Mouse (Mus musculus) heart, embryonic 14.5 days (tissue): ENCODE measurements at regions not wholly inside any gene's neighbourhood (a gene's known extent, or its start where the extent isn't known, plus 50 kb on each side); places are given as distances from the start of the nearest gene placed in this dataset.

ENCODE experiments used
- ATAC-seq: fragments of 200-750 bp; cut with Nextera tagmentation; 2 replicates; pipeline ENCODE4 v1.8.0; 2017; ENCODE audit warnings: low read depth, moderate TSS enrichment; ENCODE audit not compliant: insufficient number of reproducible peaks, insufficient read depth, low FRiP score
- H3K27ac ChIP-seq, 2 experiments: fragments of 200-500 bp in 1 of 2; fragments of 300-500 bp in 1 of 2; sonication (generic) in 1 of 2; replicated peaks in 1 of 2; 2 replicates each; pipeline ENCODE4 v1.5.1; 2012 to 2014; ENCODE audit warnings: low read depth in 2 of 2, low read length in 2 of 2, control low read depth in 1 of 2, mild to moderate bottlenecking in 1 of 2, mixed read lengths in 1 of 2; ENCODE audit not compliant: control insufficient read depth in 1 of 2, insufficient read depth in 1 of 2
- H3K27me3 ChIP-seq: fragments of 300-500 bp; sonication (generic); 2 replicates; pipeline ENCODE4 v1.6.1; 2014; ENCODE audit warnings: mild to moderate bottlenecking, low read length, control low read depth; ENCODE audit not compliant: control insufficient read depth, insufficient read depth
- H3K36me3 ChIP-seq: fragments of 300-500 bp; sonication (generic); 2 replicates; pipeline ENCODE4 v1.6.1; 2014; ENCODE audit warnings: mild to moderate bottlenecking, control low read depth, low read length, mixed read lengths; ENCODE audit not compliant: control insufficient read depth, insufficient read depth
- H3K4me1 ChIP-seq, 2 experiments: fragments of 200-500 bp in 1 of 2; fragments of 300-500 bp in 1 of 2; sonication (generic) in 1 of 2; 2 replicates each; pipeline ENCODE4 v1.6.1; 2012 to 2014; ENCODE audit warnings: low read length in 2 of 2, control low read depth in 1 of 2, mixed read lengths in 1 of 2; ENCODE audit not compliant: control insufficient read depth in 2 of 2, insufficient read depth in 2 of 2
- H3K4me2 ChIP-seq: fragments of 300-500 bp; sonication (generic); 2 replicates; pipeline ENCODE4 v1.6.1; 2014; ENCODE audit warnings: mild to moderate bottlenecking, low read length
- H3K4me3 ChIP-seq, 2 experiments: fragments of 200-500 bp in 1 of 2; fragments of 300-500 bp in 1 of 2; sonication (generic) in 1 of 2; 2 replicates each; pipeline ENCODE4 v1.5.1; 2012 to 2014; ENCODE audit warnings: low read length in 2 of 2, mild to moderate bottlenecking in 2 of 2, control low read depth in 1 of 2, low read depth in 1 of 2, moderate library complexity in 1 of 2; ENCODE audit not compliant: control insufficient read depth in 1 of 2, insufficient read depth in 1 of 2
- H3K9ac ChIP-seq: fragments of 300-500 bp; sonication (generic); 2 replicates; pipeline ENCODE4 v1.6.1; 2014; ENCODE audit warnings: mild to moderate bottlenecking, low read length
- H3K9me3 ChIP-seq: fragments of 300-500 bp; sonication (generic); 2 replicates; pipeline ENCODE4 v1.6.1; 2016; ENCODE audit warnings: low read length, control low read depth; ENCODE audit not compliant: control insufficient read depth
- WGBS: fragments of 180-500 bp; shearing (Covaris S2); extraction: QIAGEN DNeasy Blood & Tissue Kit; methylation state at CpG from one replicate; pipeline ENCODE4 v1.1.7; 2014; 5-methylcytosine and 5-hydroxymethylcytosine counted together

DNA sequence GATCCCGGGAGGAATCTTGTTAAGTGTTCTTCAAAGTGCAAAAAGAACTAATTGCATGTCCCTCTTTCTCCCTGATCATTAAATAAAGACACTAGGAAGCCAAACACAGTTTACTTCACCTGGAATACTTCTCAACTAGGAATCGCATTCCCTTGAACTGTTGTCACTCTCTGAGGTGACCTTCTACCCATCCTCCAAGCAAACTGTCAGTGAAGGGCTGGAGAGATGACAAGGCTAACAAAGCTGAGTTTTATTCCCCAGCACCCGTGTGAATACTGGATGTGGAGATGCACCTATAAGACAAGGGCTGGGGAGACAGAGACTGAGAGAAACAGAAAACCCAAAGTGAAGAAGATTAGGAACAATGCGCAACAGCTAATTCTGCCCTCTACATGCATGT, 101.7 kb upstream of the Slc44a1 start:
- Histone ChIP-seq H3K36me3 (no peaks in the 10 kb centered on the region), H3K9ac (no peak overlapping the region), H3K27me3 (no peaks in the 10 kb centered on the region), H3K9me3 (0 out of 2 replicates have a peak, but pooled peaks cover 6% of the 10 kb centered on the region), H3K4me2 (no peak overlapping the region), H3K4me1 (peaks cover 5 to 9% of the 10 kb centered on the region in 2 experiments; a peak in 3 of 4 replicates), H3K27ac (no peak overlapping the region), H3K4me3 (no peak overlapping the region)
- ATAC-seq, result no peak
- WGBS, result 71% methylated on average over 4 of the region's 4 CpGs

DNA sequence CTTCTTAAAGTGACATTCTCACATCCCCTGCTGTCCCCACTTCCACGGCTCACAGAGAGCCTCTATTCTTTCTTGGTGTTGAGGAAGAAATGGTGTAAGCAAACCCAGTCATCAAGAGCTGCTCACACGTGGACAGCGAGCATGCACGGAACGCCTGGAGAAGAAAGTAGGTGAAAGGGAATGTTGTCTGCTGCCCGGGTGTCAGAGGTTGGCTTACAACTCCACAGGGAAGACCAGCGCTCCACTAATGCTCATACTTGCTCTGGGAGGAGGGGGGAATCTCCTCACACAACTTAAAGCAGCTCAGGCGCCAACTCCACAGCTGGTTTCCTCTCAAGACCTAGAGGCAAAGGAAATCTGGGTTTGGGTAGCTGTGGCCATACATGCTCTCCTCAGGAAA, 102.4 kb upstream of the Slc44a1 start:
- no peak overlapping the region for H3K9ac ChIP-seq
- H3K27ac ChIP-seq, result no peak overlapping the region
- H3K36me3 ChIP-seq, result no peaks in the 10 kb centered on the region
- peak overlapping the region; percentile 18 for H3K4me2 ChIP-seq
- H3K27me3 ChIP-seq, result no peaks in the 10 kb centered on the region
- 0 out of 2 replicates have a peak, but pooled peaks cover 6% of the 10 kb centered on the region for H3K9me3 ChIP-seq
- no peak for ATAC-seq
- 35% methylated on average over 8 of the region's 8 CpGs for WGBS
- peaks cover 5 to 9% of the 10 kb centered on the region in 2 experiments; a peak in 3 of 4 replicates for H3K4me1 ChIP-seq
- no peak overlapping the region for H3K4me3 ChIP-seq

DNA sequence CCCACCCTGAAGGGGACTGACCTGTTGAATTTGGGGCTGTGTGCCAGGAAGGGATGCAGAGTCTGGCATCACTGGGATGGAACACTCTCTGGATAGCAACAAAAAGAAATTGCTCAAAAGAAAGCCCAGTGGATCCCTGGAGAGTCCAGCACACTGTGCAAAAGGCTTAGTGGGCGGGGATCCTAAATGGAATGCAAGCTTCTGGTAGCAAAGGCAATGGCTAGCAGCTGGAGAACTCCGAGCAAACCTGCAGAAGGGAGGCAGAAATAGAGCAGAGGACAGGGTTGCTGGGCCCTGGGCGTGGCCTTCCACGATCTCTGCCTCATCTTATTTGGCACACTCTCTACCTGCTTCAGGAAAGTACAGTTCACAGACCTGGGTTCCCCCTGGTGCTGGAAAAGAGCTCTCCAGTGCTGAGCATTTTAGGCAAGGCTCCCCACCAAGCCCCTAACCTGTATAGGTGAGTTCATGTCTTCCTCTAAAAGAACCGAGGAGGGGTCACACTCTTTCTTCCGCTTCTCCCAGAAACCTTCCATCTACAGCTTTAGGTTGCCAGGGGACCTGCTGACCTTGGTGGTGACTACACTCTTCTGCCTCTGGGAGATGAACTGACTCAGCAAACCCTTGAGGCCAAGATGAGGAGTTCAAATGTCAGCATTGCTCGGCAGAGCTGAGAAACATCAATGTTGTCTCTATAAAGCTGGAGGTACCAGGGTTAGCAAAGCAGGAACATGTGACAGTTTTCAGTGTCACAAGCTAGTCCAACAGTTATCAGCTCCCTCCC, 112.6 kb upstream of the Slc44a1 start:
- ATAC-seq, result no peak
- H3K9me3 ChIP-seq, result no peaks in the 10 kb centered on the region
- H3K4me3 ChIP-seq, result no peak overlapping the region
- H3K9ac ChIP-seq, result no peak overlapping the region
- H3K27ac ChIP-seq, result no peak overlapping the region
- no peak overlapping the region for H3K4me2 ChIP-seq
- H3K4me1 ChIP-seq, result no peaks in the 10 kb centered on the region
- WGBS, result 61% methylated on average over 7 of the region's 7 CpGs
- no peaks in the 10 kb centered on the region for H3K27me3 ChIP-seq
- no peaks in the 10 kb centered on the region for H3K36me3 ChIP-seq

DNA sequence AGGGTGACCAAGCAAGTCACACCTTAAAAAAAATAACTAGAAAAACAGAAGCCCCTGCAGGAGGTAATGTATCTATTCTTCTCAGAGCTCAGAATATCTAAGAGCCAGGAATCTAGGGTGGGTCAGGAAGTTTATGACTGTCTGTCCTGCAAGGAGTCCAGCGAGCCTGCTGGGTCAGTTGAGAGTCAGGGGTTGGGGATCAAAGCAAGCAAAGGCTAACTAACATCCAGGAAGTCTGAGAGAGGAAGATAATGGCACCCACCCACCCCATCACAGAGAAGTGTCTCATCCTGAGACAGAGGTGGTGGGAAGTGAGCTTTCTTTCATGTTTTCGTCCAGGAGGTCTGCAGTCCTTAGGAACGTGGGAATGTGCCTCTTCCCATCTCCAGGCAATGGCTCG, 116.4 kb upstream of the Slc44a1 start:
- no peak for ATAC-seq

DNA sequence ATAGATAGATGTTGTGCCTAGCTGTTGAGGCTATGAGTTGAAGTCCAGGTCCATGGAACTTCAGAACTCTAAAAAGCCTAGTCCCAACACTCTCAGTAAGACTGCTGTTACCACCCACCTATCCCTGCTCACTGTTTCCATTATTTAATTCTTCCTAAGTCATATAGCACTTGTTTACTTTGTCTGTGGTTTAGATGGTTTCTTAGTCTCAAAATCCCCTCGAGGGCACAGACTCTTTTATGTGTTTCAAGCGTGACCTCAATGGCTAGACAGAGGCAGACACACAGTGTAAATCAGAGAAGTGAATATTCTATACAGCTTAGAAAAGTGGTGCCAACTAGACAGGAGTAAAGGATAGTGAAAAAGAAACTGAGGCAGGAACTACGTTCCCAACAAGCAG, 117.0 kb upstream of the Slc44a1 start:
- no peaks in the 10 kb centered on the region for H3K27me3 ChIP-seq
- H3K4me1 ChIP-seq, result no peaks in the 10 kb centered on the region

More for the DNA sequence above, 116.4 kb upstream of the Slc44a1 start:
- Histone ChIP-seq H3K4me1 (no peaks in the 10 kb centered on the region), H3K27me3 (no peaks in the 10 kb centered on the region), H3K4me2 (no peak overlapping the region), H3K9me3 (no peaks in the 10 kb centered on the region), H3K4me3 (no peak overlapping the region), H3K36me3 (no peaks in the 10 kb centered on the region), H3K9ac (no peak overlapping the region), H3K27ac (no peak overlapping the region)
- WGBS, result 64% methylated on average over 4 of the region's 4 CpGs

DNA sequence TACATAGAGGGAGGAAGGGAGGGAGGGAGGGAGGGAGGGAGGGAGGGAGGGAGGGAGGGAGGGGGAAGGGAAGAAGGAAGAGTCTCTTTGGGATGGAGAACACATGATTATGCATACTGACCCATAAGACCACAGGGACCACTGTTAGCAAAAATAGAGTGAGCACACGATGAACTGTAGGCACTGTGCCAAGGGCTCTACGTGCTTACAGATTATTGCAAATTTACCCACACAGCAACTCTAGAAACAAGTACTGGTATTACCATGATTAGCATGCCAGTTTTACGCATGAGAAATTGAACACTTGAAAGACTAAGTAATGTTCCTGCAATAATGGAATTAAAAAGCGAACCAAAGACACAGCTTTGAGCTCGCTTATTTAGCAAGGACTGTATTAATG, 117.7 kb upstream of the Slc44a1 start:
- no peaks in the 10 kb centered on the region for H3K4me1 ChIP-seq
- no peaks in the 10 kb centered on the region for H3K27me3 ChIP-seq
- no peak overlapping the region for H3K4me2 ChIP-seq
- no peak overlapping the region for H3K9ac ChIP-seq
- H3K4me3 ChIP-seq, result no peak overlapping the region
- no peaks in the 10 kb centered on the region for H3K9me3 ChIP-seq
- no peak for ATAC-seq
- WGBS, result 66% methylated on average over 5 of the region's 5 CpGs
- no peaks in the 10 kb centered on the region for H3K36me3 ChIP-seq
- no peak overlapping the region for H3K27ac ChIP-seq

More for the DNA sequence above, 117.0 kb upstream of the Slc44a1 start:
- H3K9ac ChIP-seq, result no peak overlapping the region
- no peaks in the 10 kb centered on the region for H3K36me3 ChIP-seq
- H3K9me3 ChIP-seq, result no peaks in the 10 kb centered on the region
- no peak overlapping the region for H3K27ac ChIP-seq
- H3K4me2 ChIP-seq, result no peak overlapping the region
- no peak for ATAC-seq
- WGBS, result 75% methylated on average over 3 of the region's 3 CpGs
- no peak overlapping the region for H3K4me3 ChIP-seq

DNA sequence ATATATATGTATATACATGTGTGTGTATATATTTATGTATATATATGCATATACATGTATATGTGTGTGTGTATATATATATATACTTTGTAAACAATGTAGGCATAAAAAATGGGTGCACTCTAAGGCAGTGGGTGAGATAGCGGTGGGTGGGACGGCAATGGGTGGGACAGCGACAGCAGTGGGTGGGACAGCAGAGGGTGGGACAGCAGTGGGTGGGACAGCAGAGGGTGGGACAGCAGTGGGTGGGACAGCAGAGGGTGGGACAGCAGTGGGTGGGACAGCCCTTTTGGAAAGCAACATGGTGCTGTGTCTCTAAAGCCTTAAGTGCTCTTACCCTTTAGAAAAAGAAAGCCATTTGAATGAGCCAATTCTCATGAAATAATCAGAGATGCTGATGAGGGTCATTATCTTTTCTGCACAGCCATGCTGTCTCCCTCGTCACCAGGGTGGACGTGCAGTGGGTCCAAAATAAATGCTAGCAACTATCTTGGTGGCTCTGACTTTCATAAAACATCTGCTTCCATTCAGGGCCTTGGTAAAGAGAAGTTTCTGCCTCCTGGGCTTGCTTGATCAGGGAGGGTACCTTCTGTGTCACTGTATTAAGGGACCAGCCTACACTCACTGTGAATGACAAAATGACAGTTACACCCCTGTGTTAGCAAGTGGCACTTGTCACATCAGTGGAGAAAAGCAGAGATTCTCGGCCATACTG, 119.3 kb upstream of the Slc44a1 start:
- no peak for ATAC-seq
- Histone ChIP-seq H3K4me3 (no peak overlapping the region), H3K9me3 (no peaks in the 10 kb centered on the region), H3K27me3 (no peaks in the 10 kb centered on the region), H3K27ac (no peak overlapping the region), H3K4me2 (no peak overlapping the region), H3K36me3 (no peaks in the 10 kb centered on the region), H3K4me1 (peaks cover 1% of the 10 kb centered on the region in 2 experiments; a peak in 2 of 4 replicates), H3K9ac (no peak overlapping the region)
- WGBS, result 70% methylated on average over 6 of the region's 6 CpGs
